Mouse (Mus musculus) G1E (cell line): ENCODE measurements around the gene Elmo3.

Experiments
- CTCF ChIP-seq: IDR thresholded peaks from 2 replicates; pipeline ENCODE4 v1.5.1; 2012; ENCODE audit warnings: low read depth, low read length, inconsistent platforms, mixed read lengths
- GATA1 ChIP-seq: IDR thresholded peaks from 2 replicates; pipeline ENCODE4 v1.6.1; 2012; ENCODE audit warnings: borderline replicate concordance, low read length, inconsistent platforms, mixed read lengths
- GATA2 ChIP-seq: IDR thresholded peaks from 2 replicates; pipeline ENCODE4 v1.6.1; 2012; ENCODE audit warnings: low read depth, low read length, inconsistent platforms, borderline replicate concordance
- TAL1 ChIP-seq: conservative IDR thresholded peaks from 2 replicates; pipeline ENCODE4 v1.6.1; 2012; ENCODE audit warnings: low read depth, low read length, inconsistent platforms, mixed read lengths

DNA sequence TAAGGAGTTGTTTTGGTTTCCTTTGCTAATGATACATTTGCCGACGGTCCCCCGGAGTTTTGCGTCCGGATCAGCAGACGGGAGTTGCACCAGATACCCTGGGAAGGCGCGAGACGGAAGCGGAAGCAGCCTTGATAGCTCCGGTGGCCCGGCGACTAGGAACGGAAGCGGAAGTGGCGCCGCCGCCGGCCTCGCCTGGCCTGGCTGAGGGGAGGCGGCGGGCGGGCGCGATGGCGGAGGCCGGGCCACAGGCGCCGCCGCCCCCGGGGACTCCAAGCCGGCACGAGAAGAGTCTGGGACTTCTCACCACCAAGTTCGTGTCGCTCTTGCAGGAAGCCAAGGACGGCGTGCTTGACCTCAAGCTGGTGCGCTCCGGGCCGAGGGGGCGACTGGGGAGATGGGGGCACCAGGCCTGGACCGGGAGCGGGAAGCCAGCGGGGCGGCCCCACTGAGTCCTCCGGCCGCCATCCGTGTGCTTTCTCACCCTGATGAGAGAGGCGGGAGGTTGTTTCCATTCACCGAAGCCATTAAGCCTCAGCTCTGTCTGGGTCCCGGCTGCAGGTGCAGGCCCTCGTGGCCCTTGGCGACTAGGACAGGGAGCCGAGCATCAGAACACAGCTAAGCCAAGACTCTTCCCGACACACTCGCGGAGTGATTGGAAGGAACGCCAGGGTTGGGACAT, 7.7 kb upstream of the Elmo3 start, which contains the start of gene E2f4:
- TF ChIP-seq CTCF (no peak), GATA2 (no peak), GATA1 (no peak), TAL1 (no peak)
